Mouse (Mus musculus) lung, embryonic 15.5 days (tissue): ENCODE data around the gene Egf. TPM values are rescaled to one million over a fixed set of nuclear protein-coding genes. Genes with fewer than 3 reads are reported as not detected.
"Not testable (repeated sequence)": the region's sequence is repeated elsewhere in the genome, so short reads cannot be mapped to it uniquely, and the experiment has no call there.

Experiments used
- ATAC-seq: fragments of 200-750 bp; cut with Nextera tagmentation; 2 replicates; pipeline ENCODE4 v1.8.0; 2017; ENCODE audit warnings: moderate number of reproducible peaks, borderline replicate concordance; ENCODE audit not compliant: low FRiP score, low TSS enrichment; ENCODE audit errors: extremely low read depth
- H3K27ac ChIP-seq: fragments of 300-500 bp; sonication (generic); 2 replicates; pipeline ENCODE4 v1.5.1; 2015; ENCODE audit warnings: moderate library complexity, mild to moderate bottlenecking, inconsistent platforms
- H3K27me3 ChIP-seq: fragments of 300-500 bp; sonication (generic); 2 replicates; pipeline ENCODE4 v1.6.1; 2015; ENCODE audit warnings: inconsistent platforms
- H3K36me3 ChIP-seq: fragments of 300-500 bp; sonication (generic); 2 replicates; pipeline ENCODE4 v1.6.1; 2015; ENCODE audit warnings: inconsistent platforms
- H3K4me1 ChIP-seq: fragments of 300-500 bp; sonication (generic); 2 replicates; pipeline ENCODE4 v1.6.1; 2015; ENCODE audit warnings: inconsistent platforms
- H3K4me2 ChIP-seq: fragments of 300-500 bp; sonication (generic); 2 replicates; pipeline ENCODE4 v1.6.1; 2015; ENCODE audit warnings: inconsistent platforms, mild to moderate bottlenecking, moderate library complexity
- H3K4me3 ChIP-seq: fragments of 300-500 bp; sonication (generic); 2 replicates; pipeline ENCODE4 v1.5.1; 2015; ENCODE audit warnings: mild to moderate bottlenecking, inconsistent platforms
- H3K9ac ChIP-seq: fragments of 300-500 bp; sonication (generic); 2 replicates; pipeline ENCODE4 v1.6.1; 2015; ENCODE audit warnings: inconsistent platforms
- H3K9me3 ChIP-seq: fragments of 300-500 bp; sonication (generic); 2 replicates; pipeline ENCODE4 v1.6.1; 2016; ENCODE audit warnings: inconsistent platforms
- WGBS: fragments of 180-500 bp; shearing (Covaris S2); methylation state at CpG from one replicate; pipeline ENCODE4 v1.1.7; 2015; 5-methylcytosine and 5-hydroxymethylcytosine counted together
- polyA plus RNA-seq: library from polyadenylated mRNA; unstranded; fragments of >200 nt; fragmentation: Nextera tagmentation; extraction: Ambion mirVana; gene quantifications from 2 replicates; pipeline ENCODE4 v1.2.1, GENCODE M21; 2015

The Egf gene
- polyA plus RNA-seq, 1 experiment from 2014 or later = 1.3 TPM

GRCm38 (mm10) chr3:129757599-129757998, 2.5 kb upstream of the Egf start:
- not testable (repeated sequence) for H3K9me3 ChIP-seq, H3K9ac ChIP-seq, H3K36me3 ChIP-seq, H3K27ac ChIP-seq, H3K4me3 ChIP-seq, H3K4me2 ChIP-seq, ATAC-seq
- Histone ChIP-seq H3K4me1 (peaks cover 19% of the 10 kb centered on the region), H3K27me3 (peaks cover 12% of the 10 kb centered on the region; the same call in 1 of the 2 replicates)
- 100% methylated on average over 1 of the region's 1 CpGs for WGBS

GRCm38 (mm10) chr3:129744803-129745202, 10.3 kb downstream of the Egf start:
- H3K36me3 ChIP-seq = no peaks in the 10 kb centered on the region
- H3K9me3 ChIP-seq = no peaks in the 10 kb centered on the region
- H3K27ac ChIP-seq = no peak overlapping the region
- no peaks in the 10 kb centered on the region for H3K27me3 ChIP-seq
- no peaks in the 10 kb centered on the region for H3K4me1 ChIP-seq
- H3K4me3 ChIP-seq = no peak overlapping the region
- H3K4me2 ChIP-seq = no peak overlapping the region
- no peak for ATAC-seq
- WGBS = 51% methylated on average over 8 of the region's 8 CpGs
- no peak overlapping the region for H3K9ac ChIP-seq

- no peaks in the 10 kb centered on the region for H3K36me3 ChIP-seq
- no peaks in the 10 kb centered on the region for H3K4me1 ChIP-seq
- H3K9ac ChIP-seq = no peak overlapping the region
- ATAC-seq = no peak
- H3K27ac ChIP-seq = no peak overlapping the region
- WGBS = 69% methylated on average over 6 of the region's 6 CpGs
- H3K27me3 ChIP-seq = no peaks in the 10 kb centered on the region
- H3K4me2 ChIP-seq = no peak overlapping the region
- no peak overlapping the region for H3K4me3 ChIP-seq
- H3K9me3 ChIP-seq = no peaks in the 10 kb centered on the region
Observed at GRCm38 (mm10) chr3:129742781-129743180, 12.3 kb downstream of the Egf start.

- Histone ChIP-seq H3K36me3 (no peaks in the 10 kb centered on the region), H3K27me3 (no peaks in the 10 kb centered on the region), H3K4me1 (no peaks in the 10 kb centered on the region), H3K4me2 (no peak overlapping the region), H3K9me3 (no peaks in the 10 kb centered on the region), H3K27ac (no peak overlapping the region), H3K9ac (no peak overlapping the region), H3K4me3 (no peak overlapping the region)
- 75% methylated on average over 16 of the region's 16 CpGs for WGBS
- ATAC-seq = no peak
Observed at GRCm38 (mm10) chr3:129738291-129739183, 16.6 kb downstream of the Egf start.

- Histone ChIP-seq H3K9ac (no peak overlapping the region), H3K36me3 (no peaks in the 10 kb centered on the region), H3K27ac (no peak overlapping the region), H3K4me2 (no peak overlapping the region), H3K4me1 (no peaks in the 10 kb centered on the region), H3K27me3 (no peaks in the 10 kb centered on the region), H3K9me3 (no peaks in the 10 kb centered on the region), H3K4me3 (no peak overlapping the region)
- 74% methylated on average over 6 of the region's 6 CpGs for WGBS
- no peak for ATAC-seq
Observed at GRCm38 (mm10) chr3:129731636-129732035, 23.5 kb downstream of the Egf start.

GRCm38 (mm10) chr3:129730426-129730825, 24.7 kb downstream of the Egf start:
- Histone ChIP-seq H3K4me2 (no peak overlapping the region), H3K4me1 (no peaks in the 10 kb centered on the region), H3K27ac (no peak overlapping the region), H3K4me3 (no peak overlapping the region), H3K36me3 (no peaks in the 10 kb centered on the region), H3K27me3 (no peaks in the 10 kb centered on the region), H3K9me3 (no peaks in the 10 kb centered on the region), H3K9ac (no peak overlapping the region)
- ATAC-seq = no peak
- 22% methylated on average over 8 of the region's 8 CpGs for WGBS

- no peaks in the 10 kb centered on the region for H3K9me3 ChIP-seq
- ATAC-seq = no peak
- H3K27ac ChIP-seq = no peak overlapping the region
- no peak overlapping the region for H3K4me2 ChIP-seq
- H3K4me3 ChIP-seq = no peak overlapping the region
- H3K27me3 ChIP-seq = no peaks in the 10 kb centered on the region
- no peaks in the 10 kb centered on the region for H3K4me1 ChIP-seq
- no peak overlapping the region for H3K9ac ChIP-seq
- WGBS = 71% methylated on average over 5 of the region's 5 CpGs
- H3K36me3 ChIP-seq = no peaks in the 10 kb centered on the region
Observed at GRCm38 (mm10) chr3:129729916-129730315, 25.2 kb downstream of the Egf start.

- WGBS = 79% methylated on average over 5 of the region's 5 CpGs
- Histone ChIP-seq H3K9me3 (no peaks in the 10 kb centered on the region), H3K4me2 (peak overlapping the region; percentile 47), H3K4me1 (no peaks in the 10 kb centered on the region), H3K36me3 (no peaks in the 10 kb centered on the region), H3K9ac (no peak overlapping the region), H3K27ac (no peak overlapping the region), H3K4me3 (peak overlapping the region; percentile 64), H3K27me3 (no peaks in the 10 kb centered on the region)
- peak; percentile 12; the same call in 1 of the 2 replicates for ATAC-seq
Observed at GRCm38 (mm10) chr3:129725592-129725991, 29.5 kb downstream of the Egf start.

- Histone ChIP-seq H3K9me3 (no peaks in the 10 kb centered on the region), H3K4me1 (no peaks in the 10 kb centered on the region), H3K9ac (peak overlapping the region; percentile 49; the same call in 1 of the 2 replicates), H3K4me3 (peak overlapping the region; percentile 64), H3K36me3 (no peaks in the 10 kb centered on the region), H3K4me2 (peak overlapping the region; percentile 82), H3K27me3 (no peaks in the 10 kb centered on the region), H3K27ac (peak overlapping the region; percentile 87)
- ATAC-seq = peak; percentile 97
- WGBS = under 1% methylated on average over 24 of the region's 24 CpGs
Observed at GRCm38 (mm10) chr3:129724961-129725501, 30.1 kb downstream of the Egf start.

GRCm38 (mm10) chr3:129724505-129724904, 30.6 kb downstream of the Egf start:
- peak overlapping the region; percentile 49; the same call in 1 of the 2 replicates for H3K9ac ChIP-seq
- H3K36me3 ChIP-seq = no peaks in the 10 kb centered on the region
- peak overlapping the region; percentile 82 for H3K4me2 ChIP-seq
- 0 out of 2 replicates have a peak, but pooled peaks have one; percentile 23 for ATAC-seq
- no peaks in the 10 kb centered on the region for H3K9me3 ChIP-seq
- WGBS = 60% methylated on average over 5 of the region's 5 CpGs
- H3K4me3 ChIP-seq = peak overlapping the region; percentile 64
- no peaks in the 10 kb centered on the region for H3K4me1 ChIP-seq
- no peaks in the 10 kb centered on the region for H3K27me3 ChIP-seq
- peak overlapping the region; percentile 87; the same call in 1 of the 2 replicates for H3K27ac ChIP-seq

- WGBS = 67% methylated on average over 4 of the region's 4 CpGs
- Histone ChIP-seq H3K9ac (no peak overlapping the region), H3K4me2 (no peak overlapping the region), H3K27me3 (no peaks in the 10 kb centered on the region), H3K36me3 (no peaks in the 10 kb centered on the region), H3K4me3 (no peak overlapping the region), H3K27ac (no peak overlapping the region), H3K4me1 (no peaks in the 10 kb centered on the region), H3K9me3 (no peaks in the 10 kb centered on the region)
- ATAC-seq = no peak
Observed at GRCm38 (mm10) chr3:129723311-129723710, 31.8 kb downstream of the Egf start.

GRCm38 (mm10) chr3:129714542-129715145, 40.5 kb downstream of the Egf start:
- WGBS = 59% methylated on average over 15 of the region's 15 CpGs
- Histone ChIP-seq H3K4me2 (no peak overlapping the region), H3K36me3 (no peaks in the 10 kb centered on the region), H3K9me3 (no peaks in the 10 kb centered on the region), H3K27ac (no peak overlapping the region), H3K27me3 (no peaks in the 10 kb centered on the region), H3K4me3 (no peak overlapping the region), H3K9ac (no peak overlapping the region), H3K4me1 (no peaks in the 10 kb centered on the region)
- no peak for ATAC-seq
